8 mouse cellular contexts compared by ENCODE assay signal in the genomic region with DNA sequence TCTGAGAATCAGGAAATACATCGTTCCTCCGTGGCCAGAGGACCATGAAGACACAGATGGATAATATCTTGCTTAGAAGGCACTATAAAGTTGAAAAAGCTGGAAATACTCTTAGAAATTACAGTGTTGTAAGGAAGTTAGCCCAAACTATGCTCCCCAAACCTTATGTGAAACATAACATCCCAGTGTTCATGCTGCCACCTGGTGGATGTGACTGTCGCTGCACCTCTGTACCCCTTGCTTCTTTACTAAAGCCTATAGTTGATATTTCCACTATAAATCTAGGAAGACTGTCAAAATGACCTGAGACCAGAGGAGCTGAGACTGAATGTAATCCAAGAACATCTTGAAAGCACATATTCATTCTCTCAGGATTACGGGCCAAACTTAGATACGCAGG. TPM values are rescaled to one million over a fixed set of nuclear protein-coding genes. Genes with fewer than 3 reads are reported as not detected.
DNase-seq lines count a peak whose midpoint lies in the region; ATAC-seq lines count a peak whose summit lies in the region.

No protein-coding gene starts in this region.

- no peaks in the 10 kb centered on the region for H3K4me1 ChIP-seq in forebrain, embryonic 14.5 days (ENCODE audit: control insufficient read depth, insufficient read depth, low read length)
- H3K4me1 ChIP-seq in forebrain, embryonic 16.5 days (replicated peaks; ENCODE audit: control insufficient read depth, insufficient read depth, low read length) = no peaks in the 10 kb centered on the region

- no peak overlapping the region for H3K4me2 ChIP-seq in forebrain, embryonic 14.5 days (ENCODE audit: low read length)
- H3K4me2 ChIP-seq in forebrain, embryonic 16.5 days (ENCODE audit: low read length) = no peak overlapping the region

- ATAC-seq in forebrain, embryonic 14.5 days = no peak
- no peak for ATAC-seq in forebrain, embryonic 16.5 days

- no peaks in the 10 kb centered on the region for H3K27me3 ChIP-seq in forebrain, embryonic 14.5 days (replicated peaks; ENCODE audit: control insufficient read depth, insufficient read depth, low read length)
- H3K27me3 ChIP-seq in forebrain, embryonic 16.5 days (replicated peaks; ENCODE audit: control insufficient read depth, insufficient read depth, low read length) = no peaks in the 10 kb centered on the region

- H3K36me3 ChIP-seq in forebrain, embryonic 14.5 days (ENCODE audit: control insufficient read depth, insufficient read depth, low read length) = no peaks in the 10 kb centered on the region
- H3K36me3 ChIP-seq in forebrain, embryonic 16.5 days (ENCODE audit: control insufficient read depth, insufficient read depth) = no peaks in the 10 kb centered on the region

- H3K9ac ChIP-seq in forebrain, embryonic 14.5 days (ENCODE audit: low read length) = no peak overlapping the region
- no peak overlapping the region for H3K9ac ChIP-seq in forebrain, embryonic 16.5 days (replicated peaks; ENCODE audit: low read depth, low read length)

- DNase-seq in forebrain, embryonic 14.5 days (ENCODE audit: low spot score) = peak; percentile 87
- DNase-seq in NIH3T3 (ENCODE audit: low read depth) = peak; percentile 92
- DNase-seq in cerebellum, postnatal 10 days = peak; percentile 86 to 89
- DNase-seq in gastrocnemius, postnatal 25 days = peak; percentile 28
- DNase-seq in layer of hippocampus, adult 9-10 months (ENCODE audit: low spot score) = peak; percentile 90
- DNase-seq in lung, postnatal 36 days = peak; percentile 90
- DNase-seq in spleen, postnatal 14 days (ENCODE audit: low spot score in 2 of 2) = peak; percentile 51 to 70

- no peak overlapping the region for H3K4me3 ChIP-seq in forebrain, embryonic 14.5 days (ENCODE audit: low read depth, low read length)
- H3K4me3 ChIP-seq in forebrain, embryonic 16.5 days (replicated peaks; ENCODE audit: low read length) = no peak overlapping the region

- H3K27ac ChIP-seq in forebrain, embryonic 14.5 days (ENCODE audit: low read depth, low read length) = no peak overlapping the region
- H3K27ac ChIP-seq in forebrain, embryonic 16.5 days (ENCODE audit: low read length) = no peak overlapping the region

- WGBS in forebrain, embryonic 14.5 days = 27% methylated on average over 5 of the region's 5 CpGs
- 26% methylated on average over 5 of the region's 5 CpGs for WGBS in forebrain, embryonic 16.5 days

- H3K9me3 ChIP-seq in forebrain, embryonic 14.5 days (replicated peaks; ENCODE audit: control insufficient read depth, low read length) = no peaks in the 10 kb centered on the region
- no peaks in the 10 kb centered on the region for H3K9me3 ChIP-seq in forebrain, embryonic 16.5 days (ENCODE audit: control insufficient read depth, low read length)

RNA-seq across cellular contexts. Expression of a gene that starts 7.5 kb away (rescaled TPM):
- polyA plus RNA-seq in forebrain, embryonic 14.5 days (2014; fragmentation: Nextera tagmentation; extraction: Ambion mirVana) = not detected in 2 replicates
- not detected in 2 replicates for polyA plus RNA-seq in forebrain, embryonic 16.5 days (2015; fragmentation: Nextera tagmentation; extraction: Ambion mirVana)
- 1 to 10 TPM in 1 of 2 experiments, not detected in 1; 3.4 TPM for total RNA-seq in gastrocnemius, postnatal 25 days (2021)

RNA-seq across cellular contexts. Expression of a gene that starts 14.3 kb away (rescaled TPM):
- polyA plus RNA-seq in forebrain, embryonic 14.5 days (2014; fragmentation: Nextera tagmentation; extraction: Ambion mirVana) = 27.8 and 29.7 TPM in 2 replicates
- polyA plus RNA-seq in forebrain, embryonic 16.5 days (2015; fragmentation: Nextera tagmentation; extraction: Ambion mirVana) = 34.5 and 41.0 TPM in 2 replicates
- 1 to 10 TPM; 6.4 to 7.4 TPM for total RNA-seq in gastrocnemius, postnatal 25 days (2021)

RNA-seq across cellular contexts. Expression of a gene that starts 30.4 kb away (rescaled TPM):
- not detected in 2 replicates for polyA plus RNA-seq in forebrain, embryonic 14.5 days (2014; fragmentation: Nextera tagmentation; extraction: Ambion mirVana)
- not detected in 2 replicates for polyA plus RNA-seq in forebrain, embryonic 16.5 days (2015; fragmentation: Nextera tagmentation; extraction: Ambion mirVana)
- not detected for total RNA-seq in gastrocnemius, postnatal 25 days (2021)

RNA-seq across cellular contexts. Expression of a gene that starts 35.5 kb away (rescaled TPM):
- not detected in 2 replicates for polyA plus RNA-seq in forebrain, embryonic 14.5 days (2014; fragmentation: Nextera tagmentation; extraction: Ambion mirVana)
- not detected in 2 replicates for polyA plus RNA-seq in forebrain, embryonic 16.5 days (2015; fragmentation: Nextera tagmentation; extraction: Ambion mirVana)
- 1 to 10 TPM; 1.2 to 1.9 TPM for total RNA-seq in gastrocnemius, postnatal 25 days (2021)

Comparison
In these comparisons a context has a peak if more than half of its experiments do, and no peak if none do; other contexts are left out.
1. DNase-seq: peak in every context shown above with its lines; median percentile 92 in NIH3T3; 90 in layer of hippocampus, adult 9-10 months; 90 in lung, postnatal 36 days; 88 in cerebellum, postnatal 10 days; 87 in forebrain, embryonic 14.5 days; 60 in spleen, postnatal 14 days; 28 in gastrocnemius, postnatal 25 days.